Mouse (Mus musculus) erythroid progenitor cell, adult 5-6 weeks (primary cell): ENCODE measurements around the gene Caln1. TPM values are rescaled to one million over a fixed set of nuclear protein-coding genes. Genes with fewer than 3 reads are reported as not detected.

Experiments used
- ATAC-seq: replicated peaks from 2 replicates; pipeline ENCODE4 v1.8.0; 2016; ENCODE audit warnings: moderate number of reproducible peaks, mild to moderate bottlenecking, moderate TSS enrichment, inconsistent platforms; ENCODE audit not compliant: poor library complexity, low FRiP score, severe bottlenecking
- total RNA-seq, 2 experiments: library from RNA; stranded (forward) in 1 of 2; stranded (reverse) in 1 of 2; fragments of 150-400 nt in 1 of 2; fragments of 186-747, 209-891 nt in 1 of 2; gene quantifications; 2 replicates each; pipeline versions ENCODE4 v1.2.3 to v1.2.4; 2015 to 2017; ENCODE audit warnings: low replicate concordance in 2 of 2

Caln1 gene
- total RNA-seq, 2 experiments from 2014 or later = not detected

GRCm38 (mm10) chr5:130673092-130673491, 303.8 kb downstream of the Caln1 start:
- ATAC-seq = no peak

- ATAC-seq = no peak
These were observed 308.6 kb downstream of the Caln1 start for GRCm38 (mm10) chr5:130677895-130678294.

GRCm38 (mm10) chr5:130685911-130686658, 316.8 kb downstream of the Caln1 start:
- no peak for ATAC-seq

DNA sequence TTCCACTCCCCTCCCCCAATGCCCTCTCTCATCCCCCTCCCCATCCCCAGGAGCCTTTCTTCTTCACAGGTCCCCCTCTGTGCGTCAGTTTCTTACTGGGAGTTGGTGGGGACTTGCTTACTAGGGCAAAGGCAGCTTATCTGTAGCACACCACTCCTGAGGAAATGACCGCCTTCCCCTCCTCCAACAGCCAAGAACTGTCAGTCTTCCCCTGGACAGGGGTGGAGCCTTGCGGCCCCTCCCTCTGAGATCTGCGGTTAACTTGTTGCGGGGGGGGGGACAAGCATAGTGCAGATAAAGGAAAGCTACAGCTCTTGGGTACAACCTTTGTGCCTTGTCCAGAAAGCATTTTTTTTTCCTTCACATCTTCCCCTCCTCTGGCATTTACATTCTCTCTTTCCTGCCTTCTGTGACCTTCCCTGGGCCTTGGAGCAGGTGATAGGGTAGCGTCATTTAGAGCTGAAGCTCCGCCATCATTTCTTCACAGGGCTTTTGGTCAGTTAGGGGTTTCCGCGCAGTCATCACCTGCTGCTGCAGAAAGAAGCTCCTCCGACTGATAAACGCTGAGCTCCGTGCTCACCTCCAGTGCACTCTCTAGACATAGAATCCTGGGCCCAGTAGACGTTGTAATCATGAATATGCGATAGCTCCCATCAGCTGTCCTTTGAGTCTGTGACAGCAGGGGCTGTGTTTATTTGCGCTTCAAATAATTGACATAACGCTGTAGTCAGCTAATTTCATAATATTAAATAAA, 319.3 kb downstream of the Caln1 start:
- ATAC-seq = no peak

GRCm38 (mm10) chr5:130691349-130691748, 322.1 kb downstream of the Caln1 start:
- no peak for ATAC-seq

DNA sequence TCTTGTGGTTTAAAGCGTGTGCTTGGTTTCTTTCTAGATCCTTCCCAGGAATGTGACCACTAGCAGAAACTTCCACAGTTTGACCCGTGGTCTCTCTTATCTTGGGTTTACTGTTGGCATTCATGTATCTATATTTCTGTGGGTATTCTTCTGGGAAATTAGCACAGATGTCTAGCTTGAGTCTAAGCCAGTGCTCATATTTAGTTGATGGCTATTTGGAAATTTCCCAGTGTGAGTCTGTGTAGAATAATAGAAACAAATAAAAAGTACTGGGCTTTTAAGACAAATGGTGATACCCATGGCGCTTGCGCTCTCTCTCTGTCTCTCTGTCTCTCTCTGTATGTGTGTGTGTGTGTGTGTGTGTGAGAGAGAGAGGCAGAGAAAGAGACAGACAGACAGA, 330.2 kb downstream of the Caln1 start:
- no peak for ATAC-seq

- ATAC-seq = no peak
These were observed 332.5 kb downstream of the Caln1 start for GRCm38 (mm10) chr5:130701777-130702176.

DNA sequence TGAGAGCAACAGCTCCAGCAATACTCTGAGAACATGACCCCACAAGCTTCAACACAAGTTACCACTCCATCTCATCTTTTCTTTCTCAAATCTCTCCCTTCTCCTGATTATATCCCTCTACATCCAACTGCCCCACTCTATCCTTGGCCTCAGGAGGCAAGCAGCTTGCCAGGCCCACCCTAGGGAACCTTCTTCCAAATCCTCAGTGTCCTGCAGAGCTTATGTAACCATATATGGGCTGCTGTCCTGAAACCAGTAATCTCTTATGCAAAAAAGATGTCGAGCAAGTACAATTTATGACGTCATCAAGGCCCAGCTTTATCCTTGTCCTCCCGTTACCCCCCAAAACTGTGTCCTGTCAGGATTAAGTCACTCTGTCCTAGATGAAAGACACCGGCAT, 333.1 kb downstream of the Caln1 start:
- ATAC-seq = no peak

- no peak for ATAC-seq
These were observed 335.6 kb downstream of the Caln1 start for GRCm38 (mm10) chr5:130704866-130705265.

DNA sequence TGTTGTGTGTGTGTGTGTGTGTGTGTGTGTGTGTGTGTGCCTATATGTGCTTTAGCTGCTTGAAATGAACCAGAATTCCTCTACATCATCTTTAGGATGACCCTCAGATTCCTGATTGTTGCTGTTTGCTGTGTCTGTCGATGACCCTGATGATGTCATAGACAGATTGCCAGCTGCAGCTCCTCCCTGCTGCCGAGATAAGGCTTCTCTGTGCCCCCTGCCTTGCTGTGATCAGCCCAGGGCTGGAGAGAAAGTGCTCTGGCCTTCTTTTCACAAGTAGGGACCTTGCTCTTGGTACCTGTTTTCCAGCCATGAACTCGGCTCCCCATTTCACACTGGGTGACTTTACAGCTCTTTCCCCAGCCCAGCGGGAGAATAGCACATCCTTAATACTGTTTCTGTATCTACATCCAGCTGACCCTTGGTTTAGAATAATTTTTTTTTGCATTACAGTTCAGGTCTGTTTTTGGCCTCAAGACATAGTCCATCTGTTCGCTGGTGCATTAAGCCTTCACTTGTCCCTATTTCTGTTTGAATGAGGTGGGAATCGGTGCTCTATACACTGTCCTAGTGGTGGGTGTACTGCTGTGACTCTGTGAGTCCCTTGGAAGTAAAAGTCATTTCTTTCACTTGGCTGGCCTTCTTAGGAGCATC, 337.1 kb downstream of the Caln1 start:
- no peak for ATAC-seq

DNA sequence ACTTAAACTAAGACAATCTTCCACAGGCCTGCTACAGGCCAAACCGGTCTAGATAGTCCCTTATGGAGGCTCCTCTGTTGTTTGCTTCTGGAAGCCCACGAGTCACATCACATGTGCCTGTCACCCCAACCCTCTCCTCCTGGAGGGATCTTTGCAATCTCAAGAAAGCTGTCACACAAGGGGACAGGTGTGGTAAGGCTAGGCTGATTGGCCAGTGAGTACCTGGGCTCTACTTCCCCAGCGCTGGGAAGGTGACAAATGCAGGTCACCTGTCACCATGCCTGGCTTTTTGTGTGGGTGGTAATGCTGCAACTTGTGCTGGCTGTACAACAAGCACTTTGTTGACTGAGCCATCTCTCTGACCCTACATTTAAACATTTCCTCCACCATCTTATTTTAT, 338.5 kb downstream of the Caln1 start:
- no peak for ATAC-seq

GRCm38 (mm10) chr5:130708616-130709015, 339.4 kb downstream of the Caln1 start:
- ATAC-seq = no peak

DNA sequence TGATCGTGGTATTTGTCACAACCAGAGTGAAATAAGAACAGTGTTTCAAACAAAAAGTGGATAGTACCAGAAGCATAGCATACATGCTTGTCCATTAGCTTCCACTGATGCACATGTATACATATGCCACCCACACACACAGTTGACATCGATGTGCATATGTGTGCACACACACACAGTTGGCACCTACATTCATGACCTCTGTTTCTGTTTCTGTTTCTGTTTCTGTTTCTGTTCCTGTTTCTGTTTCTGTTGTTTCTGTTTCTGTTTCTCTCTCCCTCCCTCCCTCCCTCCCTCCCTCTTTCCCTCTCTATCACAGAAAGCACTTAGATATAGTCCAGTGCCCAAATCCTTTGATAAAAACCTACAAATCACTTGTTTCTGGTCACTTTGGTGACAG, 342.4 kb downstream of the Caln1 start:
- ATAC-seq = no peak

GRCm38 (mm10) chr5:130712281-130712680, 343.0 kb downstream of the Caln1 start:
- no peak for ATAC-seq

- ATAC-seq = no peak
These were observed 345.9 kb downstream of the Caln1 start for GRCm38 (mm10) chr5:130715181-130715580.

GRCm38 (mm10) chr5:130718385-130718784, 349.1 kb downstream of the Caln1 start:
- ATAC-seq = no peak

DNA sequence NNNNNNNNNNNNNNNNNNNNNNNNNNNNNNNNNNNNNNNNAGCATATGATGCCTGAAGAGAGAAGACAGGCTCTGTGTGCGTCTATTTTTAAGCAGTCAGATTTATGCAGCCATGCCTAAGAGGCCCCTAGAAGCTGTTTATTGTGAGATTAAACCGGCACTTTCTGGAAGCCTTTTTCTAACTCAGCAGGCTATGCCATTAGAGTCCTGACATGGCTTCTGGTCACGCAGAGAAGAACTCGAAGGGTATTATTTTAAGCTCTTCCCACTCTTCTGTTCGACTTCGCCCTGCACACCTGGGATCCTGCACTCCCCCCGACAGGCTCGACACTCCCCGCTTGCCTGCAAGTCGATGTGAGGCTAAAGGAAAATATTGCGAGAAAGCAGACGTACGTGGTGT, 372.9 kb downstream of the Caln1 start:
- ATAC-seq = no peak

GRCm38 (mm10) chr5:130757517-130757916, 388.3 kb downstream of the Caln1 start:
- ATAC-seq = no peak

DNA sequence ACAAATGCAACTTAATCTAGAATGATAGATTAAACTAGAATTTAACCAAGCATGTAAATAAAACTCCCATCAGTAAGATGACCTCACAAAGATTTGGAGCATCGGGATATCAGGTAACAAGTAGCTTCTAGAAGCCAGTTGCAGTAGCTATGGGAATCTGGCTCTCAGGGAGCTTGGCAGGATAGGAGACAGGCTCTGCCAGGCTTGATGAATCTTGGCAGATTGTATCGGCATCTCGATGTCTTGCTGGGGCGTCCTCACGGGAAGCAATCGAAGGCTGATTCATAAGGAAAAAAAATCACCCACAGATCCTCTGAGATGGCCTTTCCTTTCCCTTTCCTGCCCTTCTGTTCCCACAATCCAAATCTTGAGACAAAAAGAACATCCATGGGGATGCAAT, 396.5 kb downstream of the Caln1 start:
- ATAC-seq = no peak

- no peak for ATAC-seq
These were observed 401.9 kb downstream of the Caln1 start for GRCm38 (mm10) chr5:130771061-130771741.
